9 mouse cellular contexts compared by ENCODE assay signal in the genomic region with DNA sequence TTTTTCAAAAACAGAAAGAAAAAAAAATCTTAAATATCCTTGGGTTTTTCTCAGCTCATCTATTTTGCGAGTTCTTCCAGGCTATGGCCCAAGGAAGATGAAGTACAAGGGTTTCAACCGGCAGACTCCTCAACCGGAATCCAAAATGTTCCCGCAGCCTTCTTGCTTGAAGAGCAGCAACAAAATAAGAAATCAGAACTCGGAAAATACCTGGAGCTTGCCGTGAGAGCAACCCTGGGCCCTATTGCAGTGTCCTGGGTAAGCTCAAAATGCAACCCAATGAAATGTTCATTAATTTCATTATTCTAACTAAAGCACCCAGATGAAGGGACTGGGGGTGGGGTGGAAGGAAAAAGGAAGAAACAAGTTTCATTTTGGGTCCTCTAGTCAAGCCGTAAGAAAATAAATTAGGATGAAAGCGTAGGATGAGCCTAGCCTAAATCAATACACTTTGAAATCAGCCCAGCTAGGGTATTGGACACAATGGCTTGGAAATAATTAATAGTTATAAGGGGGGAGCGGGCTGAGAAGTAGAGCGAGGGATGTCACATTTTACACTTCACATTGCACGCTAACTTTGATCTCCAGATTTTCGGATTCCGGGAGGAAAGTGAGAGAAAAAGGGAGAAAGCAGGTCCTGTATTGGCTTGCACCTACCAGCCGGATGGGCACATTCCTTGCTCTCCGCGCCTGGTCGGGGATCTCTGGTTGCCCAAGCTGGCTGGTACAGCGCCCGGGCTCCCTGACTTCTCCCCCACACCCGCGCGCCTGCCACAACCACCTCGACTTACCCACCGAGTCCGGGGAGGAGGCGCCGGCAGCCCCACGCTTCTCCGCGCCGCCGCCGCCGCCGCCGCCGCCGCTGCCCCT. TPM values are rescaled to one million over a fixed set of nuclear protein-coding genes. Genes with fewer than 3 reads are reported as not detected.
DNase-seq lines count a peak whose midpoint lies in the region; ATAC-seq and TF ChIP-seq lines count a peak whose summit lies in the region.
"Had no signal": no experiment of that assay in that cellular context is flagged by ENCODE, and none has a peak within 500 bp of the region (broad histone marks: within the 10 kb centered on the region; RNA-seq: fewer than 3 reads in every experiment).

No protein-coding gene starts in this region.

- H3K9ac ChIP-seq in forebrain, embryonic 16.5 days (replicated peaks; ENCODE audit: low read depth, low read length) = peak overlapping the region; percentile 91
- H3K9ac ChIP-seq in hindbrain, embryonic 12.5 days = peak overlapping the region; percentile 89
- peak overlapping the region; percentile 96 for H3K9ac ChIP-seq in limb, embryonic 13.5 days
- H3K9ac ChIP-seq in midbrain, postnatal 0 days (replicated peaks; ENCODE audit: low read length, poor library complexity, severe bottlenecking) = peak overlapping the region; percentile 60

- 3% methylated on average over 33 of the region's 38 CpGs for WGBS in forebrain, embryonic 16.5 days
- WGBS in hindbrain, embryonic 12.5 days = under 1% methylated on average over 37 of the region's 38 CpGs
- 1% methylated on average over 37 of the region's 38 CpGs for WGBS in limb, embryonic 13.5 days
- WGBS in midbrain, postnatal 0 days = 6% methylated on average over 29 of the region's 38 CpGs

- peak overlapping the region; percentile 99 for H3K4me2 ChIP-seq in forebrain, embryonic 16.5 days (ENCODE audit: low read length)
- peak overlapping the region; percentile 98 for H3K4me2 ChIP-seq in hindbrain, embryonic 12.5 days (replicated peaks)
- H3K4me2 ChIP-seq in limb, embryonic 13.5 days (replicated peaks) = peak overlapping the region; percentile 91
- H3K4me2 ChIP-seq in midbrain, postnatal 0 days (ENCODE audit: low read depth, low read length, poor library complexity, severe bottlenecking) = peak overlapping the region; percentile 100

- H3K9me3 ChIP-seq in forebrain, embryonic 16.5 days (ENCODE audit: control insufficient read depth, low read length) = no peaks in the 10 kb centered on the region
- no peaks in the 10 kb centered on the region for H3K9me3 ChIP-seq in hindbrain, embryonic 12.5 days (replicated peaks)
- H3K9me3 ChIP-seq in limb, embryonic 13.5 days = no peaks in the 10 kb centered on the region
- no peaks in the 10 kb centered on the region for H3K9me3 ChIP-seq in midbrain, postnatal 0 days (ENCODE audit: low read length)
- H3K9me3 ChIP-seq: G1E had no signal

- peaks cover 20% of the 10 kb centered on the region for H3K4me1 ChIP-seq in forebrain, embryonic 16.5 days (replicated peaks; ENCODE audit: control insufficient read depth, insufficient read depth, low read length)
- peaks cover 13% of the 10 kb centered on the region; the same call in 1 of the 2 replicates for H3K4me1 ChIP-seq in hindbrain, embryonic 12.5 days
- H3K4me1 ChIP-seq in limb, embryonic 13.5 days = peaks cover 26% of the 10 kb centered on the region
- H3K4me1 ChIP-seq in midbrain, postnatal 0 days (ENCODE audit: insufficient read depth, low read length) = no peaks in the 10 kb centered on the region

- no peaks in the 10 kb centered on the region for H3K36me3 ChIP-seq in forebrain, embryonic 16.5 days (ENCODE audit: control insufficient read depth, insufficient read depth)
- H3K36me3 ChIP-seq in hindbrain, embryonic 12.5 days = no peaks in the 10 kb centered on the region
- H3K36me3 ChIP-seq in limb, embryonic 13.5 days = no peaks in the 10 kb centered on the region
- H3K36me3 ChIP-seq in midbrain, postnatal 0 days (ENCODE audit: insufficient read depth, low read length) = no peaks in the 10 kb centered on the region

- H3K27ac ChIP-seq in forebrain, embryonic 16.5 days (ENCODE audit: low read length) = peak overlapping the region; percentile 98
- peak overlapping the region; percentile 99 for H3K27ac ChIP-seq in hindbrain, embryonic 12.5 days
- peak overlapping the region; percentile 98 for H3K27ac ChIP-seq in limb, embryonic 13.5 days
- H3K27ac ChIP-seq in midbrain, postnatal 0 days (ENCODE audit: low read depth, low read length) = peak overlapping the region; percentile 43

- no peak for TF ChIP-seq CTCF in midbrain, postnatal 0 days (IDR thresholded peaks at IDR 0.05)

- no peaks in the 10 kb centered on the region for H3K27me3 ChIP-seq in forebrain, embryonic 16.5 days (replicated peaks; ENCODE audit: control insufficient read depth, insufficient read depth, low read length)
- H3K27me3 ChIP-seq in hindbrain, embryonic 12.5 days = no peaks in the 10 kb centered on the region
- no peaks in the 10 kb centered on the region; the same call in 1 of the 2 replicates for H3K27me3 ChIP-seq in limb, embryonic 13.5 days
- H3K27me3 ChIP-seq in midbrain, postnatal 0 days (ENCODE audit: insufficient read depth, low read length) = no peaks in the 10 kb centered on the region

- ATAC-seq in cerebellum, adult (ENCODE audit: insufficient number of reproducible peaks, low FRiP score, low TSS enrichment) = no peak
- ATAC-seq in forebrain, embryonic 16.5 days = peak; percentile 6; the same call in 1 of the 2 replicates
- no peak for ATAC-seq in hindbrain, embryonic 12.5 days (ENCODE audit: low FRiP score)
- ATAC-seq in limb, embryonic 13.5 days (ENCODE audit: low FRiP score, low read depth) = no peak
- ATAC-seq in midbrain, postnatal 0 days (ENCODE audit: low FRiP score) = no peak

- peak; percentile 26 for DNase-seq in cerebellum, adult 11-12 months
- DNase-seq in brain, adult 2 months (ENCODE audit: low read depth, low spot score) = peak; percentile 42
- DNase-seq in midbrain, postnatal 0 days (ENCODE audit: low spot score) = peak; percentile 24
- DNase-seq in testis, postnatal 14 days (ENCODE audit: low spot score) = peak; percentile 42

- H3K4me3 ChIP-seq in forebrain, embryonic 16.5 days (replicated peaks; ENCODE audit: low read length) = peak overlapping the region; percentile 64
- peak overlapping the region; percentile 72 for H3K4me3 ChIP-seq in hindbrain, embryonic 12.5 days
- peak overlapping the region; percentile 83 for H3K4me3 ChIP-seq in limb, embryonic 13.5 days
- peak overlapping the region; percentile 46 for H3K4me3 ChIP-seq in midbrain, postnatal 0 days (ENCODE audit: low read depth, low read length)

RNA-seq across cellular contexts. Expression of a gene that starts 2.5 kb away (rescaled TPM):
- polyA plus RNA-seq in forebrain, embryonic 16.5 days (2015; fragmentation: Nextera tagmentation; extraction: Ambion mirVana) = 115 and 123 TPM in 2 replicates
- 87.6 and 88.4 TPM in 2 replicates for polyA plus RNA-seq in hindbrain, embryonic 12.5 days (2016; fragmentation: Nextera tagmentation; extraction: Ambion mirVana)
- 137 and 141 TPM in 2 replicates for polyA plus RNA-seq in limb, embryonic 13.5 days (2015; fragmentation: Nextera tagmentation; extraction: Ambion mirVana)
- total RNA-seq in midbrain, postnatal 0 days (2014; rRNA removed) = 66.2 and 71.1 TPM in 2 replicates
- polyA plus RNA-seq in midbrain, postnatal 0 days (2015; fragmentation: Nextera tagmentation; extraction: Ambion mirVana) = 67.8 and 74.3 TPM in 2 replicates

Comparison
In these comparisons a context has a peak if more than half of its experiments do, and no peak if none do; other contexts are left out.
1. H3K27ac ChIP-seq: peak in every context shown above with its lines; median percentile 99 in hindbrain, embryonic 12.5 days; 98 in forebrain, embryonic 16.5 days; 98 in limb, embryonic 13.5 days; 43 in midbrain, postnatal 0 days.